Mouse (Mus musculus) embryonic fibroblast, embryonic 13.5 days (primary cell): ENCODE measurements around the gene Higd1b.

Source experiments
- CTCF ChIP-seq: IDR thresholded peaks from 2 replicates; pipeline ENCODE4 v1.5.1; 2011; ENCODE audit warnings: mild to moderate bottlenecking, control low read depth, low read length, moderate library complexity, borderline replicate concordance; ENCODE audit not compliant: insufficient read depth
- POLR2A ChIP-seq: IDR thresholded peaks from 2 replicates; pipeline ENCODE4 v1.6.1; 2011; ENCODE audit warnings: low read depth, mild to moderate bottlenecking, control low read depth, low read length, moderate library complexity

- TF ChIP-seq POLR2A (no peak), CTCF (no peak)
These were observed 8.6 kb upstream of the Higd1b start for GRCm38 (mm10) chr11:102827097-102827496.
